Mouse (Mus musculus): ENCODE results near the gene Morn5. TPM values are rescaled to one million over a fixed set of nuclear protein-coding genes. Genes with fewer than 3 reads are reported as not detected.
A peak's percentile ranks its signal among the peaks of the same experiment; 100 is the strongest.

The Morn5 gene
- polyA plus RNA-seq, 1 experiment from 2014 or later = 5.3 TPM

DNA sequence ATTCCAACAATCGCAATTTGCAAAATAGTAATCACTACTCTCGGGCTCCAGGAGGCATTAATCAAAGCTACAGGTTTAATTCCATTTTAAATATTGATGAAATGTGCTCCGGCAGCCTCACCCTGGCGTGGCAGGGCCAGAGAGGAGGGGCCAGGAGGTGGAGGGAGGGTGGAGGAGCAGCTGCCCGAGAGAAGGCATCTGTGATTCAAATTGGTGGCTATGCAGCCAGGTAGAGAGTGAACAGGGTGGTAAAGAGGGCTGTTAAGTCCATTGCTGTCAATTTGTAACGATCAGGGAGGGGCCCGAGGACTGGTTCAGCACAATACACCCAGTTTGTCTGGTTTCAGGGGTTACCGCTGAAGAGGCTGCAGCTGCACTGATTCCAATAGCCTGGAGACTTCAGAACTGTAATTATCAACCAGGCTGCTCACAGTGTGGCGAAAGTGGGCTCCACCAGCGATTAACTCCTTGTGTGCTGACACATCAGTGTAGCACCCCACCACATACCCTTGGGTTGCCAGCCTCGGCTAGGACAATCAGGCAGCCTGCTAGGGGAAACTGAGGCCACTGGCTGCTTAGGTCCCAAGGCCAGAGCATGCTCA, 28.0 kb downstream of the Morn5 start:
- TF ChIP-seq EP300 (IDR thresholded peaks at IDR 0.05) (no peak), CTCF (IDR thresholded peaks at IDR 0.05) (no peak)
- Histone ChIP-seq H3K27me3 (replicated peaks; ENCODE audit: insufficient read depth, low read length) (no peaks in the 10 kb centered on the region), H3K4me3 (ENCODE audit: low read depth, low read length) (no peak overlapping the region), H3K9ac (replicated peaks; ENCODE audit: low read depth) (no peak overlapping the region), H3K9me3 (ENCODE audit: low read length) (no peaks in the 10 kb centered on the region), H3K36me3 (ENCODE audit: insufficient read depth, low read length) (no peaks in the 10 kb centered on the region), H3K4me1 (ENCODE audit: insufficient read depth, low read depth, low read length) (no peaks in the 10 kb centered on the region), H3K27ac (ENCODE audit: low read length) (no peak overlapping the region), H3K4me2 (replicated peaks; ENCODE audit: low read depth, low read length) (no peak overlapping the region)
- WGBS = 25% methylated on average over 11 of the region's 11 CpGs
- DNase-seq (ENCODE audit: low spot score) (no peak), ATAC-seq (no peak)

DNA sequence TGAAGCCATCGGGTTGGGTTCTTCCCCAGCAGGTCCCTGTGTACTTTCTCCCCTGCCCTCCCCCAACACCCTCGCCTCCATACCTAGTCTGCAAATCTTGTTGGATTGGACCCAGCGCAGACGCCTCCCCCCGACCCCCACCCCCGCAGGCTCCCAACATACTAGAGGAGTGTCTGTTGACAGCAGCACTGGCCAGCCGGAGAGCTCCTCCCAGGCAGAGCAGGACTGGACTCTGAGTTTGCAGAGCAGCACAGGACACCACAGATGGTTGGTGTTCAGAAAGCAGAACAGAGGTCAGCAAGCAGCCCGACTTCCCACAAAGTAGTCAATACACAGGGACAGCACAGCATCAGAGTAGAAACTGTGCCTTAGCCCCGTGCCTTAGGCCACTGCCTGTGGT, 32.2 kb downstream of the Morn5 start:
- DNase-seq (ENCODE audit: low spot score) = no peak
- WGBS = 18% methylated on average over 9 of the region's 9 CpGs
- Histone ChIP-seq H3K4me3 (ENCODE audit: low read depth, low read length) (no peak overlapping the region), H3K9ac (replicated peaks; ENCODE audit: low read depth) (no peak overlapping the region), H3K36me3 (ENCODE audit: insufficient read depth, low read length) (no peaks in the 10 kb centered on the region), H3K9me3 (ENCODE audit: low read length) (no peaks in the 10 kb centered on the region), H3K4me1 (ENCODE audit: insufficient read depth, low read depth, low read length) (no peaks in the 10 kb centered on the region), H3K27ac (ENCODE audit: low read length) (no peak overlapping the region), H3K27me3 (replicated peaks; ENCODE audit: insufficient read depth, low read length) (no peaks in the 10 kb centered on the region), H3K4me2 (replicated peaks; ENCODE audit: low read depth, low read length) (no peak overlapping the region)
- no peak for TF ChIP-seq EP300 (IDR thresholded peaks at IDR 0.05)
- no peak for TF ChIP-seq CTCF (IDR thresholded peaks at IDR 0.05)
- ATAC-seq = no peak

DNA sequence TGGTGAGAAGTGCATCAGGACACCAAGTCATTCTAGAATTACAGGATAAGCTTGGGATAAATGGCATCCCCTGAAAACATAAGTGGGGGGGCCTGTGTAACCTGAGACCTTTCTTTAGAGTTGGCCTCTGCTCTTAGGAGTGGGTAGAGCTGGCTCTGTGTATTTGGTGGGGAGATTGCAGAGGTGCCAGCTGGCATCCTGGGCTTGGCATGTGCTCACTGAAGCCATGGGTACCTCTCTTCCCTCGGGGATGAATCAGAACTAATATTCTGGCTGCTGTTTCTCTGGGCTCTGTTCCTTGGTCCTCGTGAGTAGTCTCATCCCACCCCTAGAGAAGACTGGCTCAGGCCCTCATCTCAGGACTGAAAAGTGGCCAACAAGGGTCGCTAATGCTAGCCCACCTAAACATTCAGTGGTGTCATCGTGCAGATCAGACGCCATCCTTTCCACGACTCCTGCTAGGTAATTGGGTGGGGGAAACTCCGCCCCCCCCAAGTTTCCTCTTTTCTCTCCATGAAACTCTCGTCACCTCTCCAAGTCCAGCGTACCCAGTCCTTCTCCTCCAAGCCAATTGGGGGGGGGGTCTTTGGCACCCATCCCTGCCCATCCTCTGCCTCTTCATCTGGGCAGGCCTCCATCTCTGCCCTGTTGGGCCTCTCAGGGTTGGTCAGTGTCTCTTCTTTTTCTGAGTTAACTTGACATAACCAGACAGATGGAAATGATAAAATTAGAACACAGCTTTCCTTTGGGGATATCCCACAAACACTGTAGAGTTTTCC, 33.7 kb downstream of the Morn5 start:
- Histone ChIP-seq H3K4me1 (ENCODE audit: insufficient read depth, low read depth, low read length) (no peaks in the 10 kb centered on the region), H3K4me2 (replicated peaks; ENCODE audit: low read depth, low read length) (no peak overlapping the region), H3K27me3 (replicated peaks; ENCODE audit: insufficient read depth, low read length) (no peaks in the 10 kb centered on the region), H3K4me3 (ENCODE audit: low read depth, low read length) (no peak overlapping the region), H3K36me3 (ENCODE audit: insufficient read depth, low read length) (no peaks in the 10 kb centered on the region), H3K9me3 (ENCODE audit: low read length) (no peaks in the 10 kb centered on the region), H3K27ac (ENCODE audit: low read length) (no peak overlapping the region), H3K9ac (replicated peaks; ENCODE audit: low read depth) (no peak overlapping the region)
- TF ChIP-seq EP300 (IDR thresholded peaks at IDR 0.05) = no peak
- no peak for TF ChIP-seq CTCF (IDR thresholded peaks at IDR 0.05)
- ATAC-seq = no peak
- WGBS = 75% methylated on average over 9 of the region's 9 CpGs
- no peak for DNase-seq (ENCODE audit: low spot score)

DNA sequence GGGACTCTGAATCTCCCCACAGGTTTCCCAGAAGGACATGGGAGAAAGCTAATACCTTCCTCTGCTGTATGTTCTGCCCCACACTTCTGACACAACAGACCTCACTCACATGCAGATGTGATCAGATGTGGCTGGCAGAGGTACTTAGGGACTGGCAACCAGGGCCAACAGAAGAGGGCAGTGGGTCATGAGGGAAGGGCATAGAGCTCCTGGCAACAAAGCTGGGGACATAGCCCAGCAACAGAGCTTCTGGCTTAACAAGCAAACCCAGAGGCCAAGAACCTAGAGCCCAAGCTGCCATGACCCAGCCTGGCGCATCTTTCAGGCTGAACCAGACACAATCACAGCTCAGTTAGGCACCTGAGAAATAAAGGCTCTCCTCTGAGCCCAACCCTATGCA, 35.8 kb downstream of the Morn5 start:
- H3K4me3 ChIP-seq (ENCODE audit: low read depth, low read length) = no peak overlapping the region
- H3K27me3 ChIP-seq (replicated peaks; ENCODE audit: insufficient read depth, low read length) = 0 out of 2 replicates have a peak, but pooled peaks cover under 1% of the 10 kb centered on the region
- no peak for DNase-seq (ENCODE audit: low spot score)
- 100% methylated on average over 1 of the region's 1 CpGs for WGBS
- no peak for ATAC-seq
- no peaks in the 10 kb centered on the region for H3K4me1 ChIP-seq (ENCODE audit: insufficient read depth, low read depth, low read length)
- H3K9ac ChIP-seq (replicated peaks; ENCODE audit: low read depth) = no peak overlapping the region
- no peaks in the 10 kb centered on the region for H3K36me3 ChIP-seq (ENCODE audit: insufficient read depth, low read length)
- no peak for TF ChIP-seq CTCF (IDR thresholded peaks at IDR 0.05)
- TF ChIP-seq EP300 (IDR thresholded peaks at IDR 0.05) = no peak
- no peak overlapping the region for H3K4me2 ChIP-seq (replicated peaks; ENCODE audit: low read depth, low read length)
- H3K27ac ChIP-seq (ENCODE audit: low read length) = no peak overlapping the region
- no peaks in the 10 kb centered on the region for H3K9me3 ChIP-seq (ENCODE audit: low read length)

DNA sequence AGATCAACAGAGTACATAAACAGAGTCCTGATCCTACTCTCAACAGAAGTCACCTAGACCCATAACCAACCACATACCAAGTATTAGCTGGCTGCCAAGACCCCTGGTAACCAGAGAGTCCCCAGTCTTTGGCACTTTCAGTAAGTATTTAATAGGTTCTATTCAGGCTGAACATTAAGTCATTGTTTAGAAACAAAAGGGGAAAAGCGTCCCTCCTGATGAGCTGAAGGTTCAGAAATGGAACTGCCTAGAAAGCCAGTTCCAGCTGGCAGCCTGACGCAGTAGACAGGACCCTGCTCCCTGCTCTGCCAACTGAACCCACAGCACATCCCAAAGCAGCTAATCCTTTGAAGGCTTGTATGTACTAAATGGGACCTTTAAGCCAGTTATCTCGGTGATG, 39.9 kb downstream of the Morn5 start:
- Histone ChIP-seq H3K36me3 (ENCODE audit: insufficient read depth, low read length) (no peaks in the 10 kb centered on the region), H3K27ac (ENCODE audit: low read length) (no peak overlapping the region), H3K4me2 (replicated peaks; ENCODE audit: low read depth, low read length) (no peak overlapping the region), H3K9ac (replicated peaks; ENCODE audit: low read depth) (no peak overlapping the region), H3K9me3 (ENCODE audit: low read length) (no peaks in the 10 kb centered on the region), H3K4me3 (ENCODE audit: low read depth, low read length) (no peak overlapping the region), H3K4me1 (ENCODE audit: insufficient read depth, low read depth, low read length) (peaks cover 7% of the 10 kb centered on the region), H3K27me3 (replicated peaks; ENCODE audit: insufficient read depth, low read length) (peaks cover 38% of the 10 kb centered on the region)
- no peak for DNase-seq (ENCODE audit: low spot score)
- TF ChIP-seq CTCF (IDR thresholded peaks at IDR 0.05) = no peak
- TF ChIP-seq EP300 (IDR thresholded peaks at IDR 0.05) = no peak
- 56% methylated on average over 3 of the region's 3 CpGs for WGBS
- ATAC-seq = no peak

DNA sequence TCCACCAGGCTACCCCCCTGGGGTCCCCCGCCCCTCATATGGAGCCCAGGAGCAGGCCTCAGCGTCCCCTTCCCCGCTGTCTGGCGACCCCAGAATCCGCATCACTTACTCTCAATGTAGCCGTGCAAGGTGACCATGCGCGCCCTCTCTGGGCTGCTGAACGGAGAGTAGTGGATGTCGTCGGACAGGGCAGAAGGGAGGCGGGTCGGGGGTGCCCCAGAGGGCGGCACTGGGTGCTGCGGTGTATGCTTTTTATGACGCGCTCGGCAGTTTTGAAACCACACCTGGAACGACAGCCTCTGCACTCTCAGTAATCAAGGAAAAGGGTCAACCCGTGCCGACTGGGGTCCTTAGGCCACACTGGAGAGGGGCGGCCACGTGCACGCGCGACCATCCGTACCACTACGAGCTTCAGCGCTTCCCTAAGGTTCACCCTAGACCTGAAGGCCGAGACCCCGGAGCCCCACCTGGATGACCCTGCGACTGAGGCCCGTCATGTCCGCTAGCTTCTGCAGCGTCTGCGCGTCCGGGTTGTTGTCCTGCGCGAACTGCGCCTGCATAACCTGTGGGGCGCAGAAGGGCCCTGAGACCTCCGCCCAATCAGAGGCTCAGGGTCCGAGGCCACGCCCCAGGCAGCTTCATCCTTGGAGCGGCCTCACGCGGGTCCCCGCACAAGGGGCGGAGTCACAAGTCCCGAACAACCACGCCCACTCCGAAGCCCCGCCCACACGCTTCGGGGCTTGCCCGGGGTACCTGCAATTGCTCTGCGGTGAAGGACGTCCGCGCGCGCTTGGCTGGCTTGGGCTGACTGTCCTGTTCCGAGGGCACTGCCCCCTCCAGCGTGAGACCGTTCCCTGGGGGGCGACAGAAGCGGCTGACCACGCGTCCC, 41.8 kb downstream of the Morn5 start:
- H3K9ac ChIP-seq (replicated peaks; ENCODE audit: low read depth) = no peak overlapping the region
- no peak for TF ChIP-seq CTCF (IDR thresholded peaks at IDR 0.05)
- H3K4me1 ChIP-seq (ENCODE audit: insufficient read depth, low read depth, low read length) = peaks cover 7% of the 10 kb centered on the region
- DNase-seq (ENCODE audit: low spot score) = peak; percentile 42
- H3K27ac ChIP-seq (ENCODE audit: low read length) = no peak overlapping the region
- H3K4me2 ChIP-seq (replicated peaks; ENCODE audit: low read depth, low read length) = peak overlapping the region; percentile 60
- H3K36me3 ChIP-seq (ENCODE audit: insufficient read depth, low read length) = no peaks in the 10 kb centered on the region
- 18% methylated on average over 64 of the region's 70 CpGs for WGBS
- peaks cover 54% of the 10 kb centered on the region for H3K27me3 ChIP-seq (replicated peaks; ENCODE audit: insufficient read depth, low read length)
- ATAC-seq = peak; percentile 75
- peak overlapping the region; percentile 29 for H3K4me3 ChIP-seq (ENCODE audit: low read depth, low read length)
- no peaks in the 10 kb centered on the region for H3K9me3 ChIP-seq (ENCODE audit: low read length)
